Comparison of ENCODE assay signal across 8 mouse cellular contexts in the genomic region with DNA sequence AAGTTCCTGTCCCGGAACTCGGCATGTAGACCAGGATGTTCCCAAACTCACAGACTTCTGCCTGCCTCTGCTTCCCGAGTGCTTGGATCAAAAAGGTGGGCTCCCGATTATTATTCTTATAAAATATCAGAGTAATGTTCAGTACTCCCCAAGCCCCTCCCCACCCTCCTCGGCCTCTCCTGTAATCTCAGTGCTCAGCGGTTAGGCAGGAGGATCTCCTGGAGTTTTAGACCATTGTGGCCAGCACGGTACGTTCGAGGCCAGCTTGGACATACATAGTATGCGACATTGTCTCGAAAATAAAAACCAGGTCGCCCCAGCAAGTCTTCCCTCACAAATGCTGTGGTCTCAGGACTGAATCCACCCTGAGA. TPM values are rescaled to one million over a fixed set of nuclear protein-coding genes. Genes with fewer than 3 reads are reported as not detected.
DNase-seq lines count a peak whose midpoint lies in the region; ATAC-seq and TF ChIP-seq lines count a peak whose summit lies in the region.
"Not testable (repeated sequence)": the region's sequence is repeated elsewhere in the genome, so short reads cannot be mapped to it uniquely, and the experiment has no call there.
"Had no signal": no experiment of that assay in that cellular context is flagged by ENCODE, and none has a peak within 500 bp of the region (broad histone marks: within the 10 kb centered on the region; RNA-seq: fewer than 3 reads in every experiment).

No protein-coding gene starts in this region.

- H3K27ac ChIP-seq in forebrain, embryonic 11.5 days (ENCODE audit: low read depth, low read length); heart, embryonic 14.5 days (replicated peaks in 1 of 2; ENCODE audit: control insufficient read depth in 1 of 2, insufficient read depth in 1 of 2, low read depth in 2 of 2, low read length in 2 of 2); intestine, embryonic 15.5 days; limb, embryonic 14.5 days (replicated peaks; ENCODE audit: low read depth, low read length); lung, postnatal 0 days (ENCODE audit: low read length); neural tube, embryonic 12.5 days: not testable (repeated sequence)

- not testable (repeated sequence) for TF ChIP-seq CTCF in lung, postnatal 0 days (IDR thresholded peaks at IDR 0.05)

- peak overlapping the region; percentile 43 for H3K4me2 ChIP-seq in forebrain, embryonic 11.5 days (ENCODE audit: low read depth, low read length, severe bottlenecking)
- peak overlapping the region; percentile 59 for H3K4me2 ChIP-seq in heart, embryonic 14.5 days (ENCODE audit: low read length)
- H3K4me2 ChIP-seq in intestine, embryonic 15.5 days (replicated peaks) = peak overlapping the region; percentile 41
- H3K4me2 ChIP-seq in limb, embryonic 14.5 days (replicated peaks; ENCODE audit: low read depth, low read length, severe bottlenecking) = peak overlapping the region; percentile 44
- H3K4me2 ChIP-seq in lung, postnatal 0 days (replicated peaks; ENCODE audit: low read depth, low read length) = peak overlapping the region; percentile 37
- H3K4me2 ChIP-seq in neural tube, embryonic 12.5 days (replicated peaks) = peak overlapping the region; percentile 52

- DNase-seq in cerebellum, adult 9-10 months = peak; percentile 30
- not testable (repeated sequence) for DNase-seq in forebrain, embryonic 11.5 days (ENCODE audit: low spot score); limb, embryonic 14.5 days (ENCODE audit: low spot score); lung, postnatal 0 days (ENCODE audit: low spot score)

- H3K27me3 ChIP-seq in forebrain, embryonic 11.5 days (ENCODE audit: control insufficient read depth, insufficient read depth, low read length); heart, embryonic 14.5 days (ENCODE audit: control insufficient read depth, insufficient read depth, low read length); intestine, embryonic 15.5 days (replicated peaks); limb, embryonic 14.5 days (ENCODE audit: control insufficient read depth, insufficient read depth, low read length); lung, postnatal 0 days (replicated peaks; ENCODE audit: insufficient read depth, low read length); neural tube, embryonic 12.5 days (replicated peaks): not testable (repeated sequence)

- H3K4me1 ChIP-seq in forebrain, embryonic 11.5 days (replicated peaks; ENCODE audit: control insufficient read depth, insufficient read depth, low read length); heart, embryonic 14.5 days (ENCODE audit: control insufficient read depth in 2 of 2, insufficient read depth in 2 of 2, low read length in 2 of 2); intestine, embryonic 15.5 days (replicated peaks); limb, embryonic 14.5 days (ENCODE audit: control insufficient read depth, insufficient read depth, low read length); lung, postnatal 0 days (ENCODE audit: insufficient read depth, low read depth, low read length); neural tube, embryonic 12.5 days: not testable (repeated sequence)

- not testable (repeated sequence) for H3K36me3 ChIP-seq in forebrain, embryonic 11.5 days (ENCODE audit: control insufficient read depth, insufficient read depth, low read length); heart, embryonic 14.5 days (ENCODE audit: control insufficient read depth, insufficient read depth, low read length); intestine, embryonic 15.5 days; limb, embryonic 14.5 days (ENCODE audit: control insufficient read depth, insufficient read depth, low read length); lung, postnatal 0 days (ENCODE audit: insufficient read depth, low read length); neural tube, embryonic 12.5 days

- not testable (repeated sequence) for ATAC-seq in forebrain, embryonic 11.5 days (replicated peaks; ENCODE audit: low FRiP score); intestine, embryonic 15.5 days; neural tube, embryonic 12.5 days (ENCODE audit: low FRiP score, low read depth)
- peak; percentile 7; the same call in 1 of the 2 replicates for ATAC-seq in heart, embryonic 14.5 days (ENCODE audit: insufficient number of reproducible peaks, insufficient read depth, low FRiP score, low read depth)
- ATAC-seq in limb, embryonic 14.5 days (ENCODE audit: low FRiP score, low read depth) = 0 out of 2 replicates have a peak, but pooled peaks have one; percentile 9
- peak; percentile 12; the same call in 1 of the 2 replicates for ATAC-seq in lung, postnatal 0 days

- TF ChIP-seq POLR2A in limb, embryonic 14.5 days (IDR thresholded peaks at IDR 0.05; ENCODE audit: borderline replicate concordance, extremely low read depth, insufficient read depth, insufficient read length) = not testable (repeated sequence)

- peak overlapping the region; percentile 32; the same call in 1 of the 2 replicates for H3K9ac ChIP-seq in forebrain, embryonic 11.5 days (ENCODE audit: low read length)
- peak overlapping the region; percentile 66 for H3K9ac ChIP-seq in heart, embryonic 14.5 days (ENCODE audit: low read length)
- 0 out of 2 replicates have a peak overlapping the region, but pooled peaks have one; percentile 20 for H3K9ac ChIP-seq in intestine, embryonic 15.5 days
- H3K9ac ChIP-seq in limb, embryonic 14.5 days (ENCODE audit: low read depth, low read length, severe bottlenecking); lung, postnatal 0 days (replicated peaks; ENCODE audit: low read depth); neural tube, embryonic 12.5 days: not testable (repeated sequence)

- whole genome bisulfite sequencing in forebrain, embryonic 11.5 days = 31% methylated on average over 5 of the region's 12 CpGs
- WGBS in heart, embryonic 14.5 days = 37% methylated on average over 5 of the region's 12 CpGs
- WGBS in intestine, embryonic 15.5 days = 21% methylated on average over 6 of the region's 12 CpGs
- 27% methylated on average over 5 of the region's 12 CpGs for whole genome bisulfite sequencing in limb, embryonic 14.5 days
- WGBS in lung, postnatal 0 days = 26% methylated on average over 4 of the region's 12 CpGs
- WGBS in neural tube, embryonic 12.5 days = 36% methylated on average over 6 of the region's 12 CpGs

- peak overlapping the region; percentile 26 for H3K4me3 ChIP-seq in forebrain, embryonic 11.5 days (ENCODE audit: low read depth, low read length)
- H3K4me3 ChIP-seq in heart, embryonic 14.5 days (ENCODE audit: control insufficient read depth in 1 of 2, insufficient read depth in 1 of 2, low read depth in 1 of 2, low read length in 2 of 2) = peak overlapping the region; percentile 35 to 39
- peak overlapping the region; percentile 30 for H3K4me3 ChIP-seq in intestine, embryonic 15.5 days (replicated peaks)
- peak overlapping the region; percentile 35 for H3K4me3 ChIP-seq in limb, embryonic 14.5 days (replicated peaks; ENCODE audit: low read length)
- H3K4me3 ChIP-seq in lung, postnatal 0 days (ENCODE audit: low read depth, low read length) = peak overlapping the region; percentile 21; the same call in 1 of the 2 replicates
- 0 out of 2 replicates have a peak overlapping the region, but pooled peaks have one; percentile 16 for H3K4me3 ChIP-seq in neural tube, embryonic 12.5 days

- not testable (repeated sequence) for H3K9me3 ChIP-seq in forebrain, embryonic 11.5 days (ENCODE audit: control insufficient read depth, low read length); heart, embryonic 14.5 days (ENCODE audit: control insufficient read depth, low read length); intestine, embryonic 15.5 days; limb, embryonic 14.5 days (ENCODE audit: control insufficient read depth, low read length); lung, postnatal 0 days (ENCODE audit: low read length); neural tube, embryonic 12.5 days

- not testable (repeated sequence) for TF ChIP-seq EP300 in lung, postnatal 0 days (IDR thresholded peaks at IDR 0.05)

RNA-seq across cellular contexts. Expression of a gene that starts 0.4 kb away (rescaled TPM):
- 14.2 and 17.2 TPM in 2 replicates for polyA plus RNA-seq in forebrain, embryonic 11.5 days (2014; fragmentation: Nextera tagmentation; extraction: Ambion mirVana)
- polyA plus RNA-seq in heart, embryonic 14.5 days (2014; fragmentation: Nextera tagmentation; extraction: Ambion mirVana) = 18.5 and 24.0 TPM in 2 replicates
- polyA plus RNA-seq in intestine, embryonic 15.5 days (2015; fragmentation: Nextera tagmentation; extraction: Ambion mirVana) = 25.0 and 27.5 TPM in 2 replicates
- polyA plus RNA-seq in limb, embryonic 14.5 days (2012; rRNA removed) = 48.6 and 56.5 TPM in 2 replicates
- 20.4 and 25.3 TPM in 2 replicates for polyA plus RNA-seq in limb, embryonic 14.5 days (2014; fragmentation: Nextera tagmentation; extraction: Ambion mirVana)
- polyA plus RNA-seq in lung, postnatal 0 days (2015; fragmentation: Nextera tagmentation; extraction: Ambion mirVana) = 202 and 222 TPM in 2 replicates
- polyA plus RNA-seq in neural tube, embryonic 12.5 days (2016; fragmentation: Nextera tagmentation; extraction: Ambion mirVana) = 26.2 and 27.8 TPM in 2 replicates

RNA-seq across cellular contexts. Expression of a gene that starts 8.3 kb away (rescaled TPM):
- polyA plus RNA-seq in forebrain, embryonic 11.5 days (2014; fragmentation: Nextera tagmentation; extraction: Ambion mirVana) = 0.55 TPM in 1 of 2 replicates, not detected in the other
- polyA plus RNA-seq in heart, embryonic 14.5 days (2014; fragmentation: Nextera tagmentation; extraction: Ambion mirVana) = not detected in 2 replicates
- not detected in 2 replicates for polyA plus RNA-seq in intestine, embryonic 15.5 days (2015; fragmentation: Nextera tagmentation; extraction: Ambion mirVana)
- polyA plus RNA-seq in limb, embryonic 14.5 days (2012; rRNA removed) = 0.50 and 0.85 TPM in 2 replicates
- polyA plus RNA-seq in limb, embryonic 14.5 days (2014; fragmentation: Nextera tagmentation; extraction: Ambion mirVana) = 0.43 and 0.48 TPM in 2 replicates
- 0.64 and 2.7 TPM in 2 replicates for polyA plus RNA-seq in lung, postnatal 0 days (2015; fragmentation: Nextera tagmentation; extraction: Ambion mirVana)
- polyA plus RNA-seq in neural tube, embryonic 12.5 days (2016; fragmentation: Nextera tagmentation; extraction: Ambion mirVana) = not detected in 2 replicates
- polyA plus RNA-seq: Patski had no signal

RNA-seq across cellular contexts. Expression of a gene that starts 14.5 kb away (rescaled TPM):
- 88.7 and 94.0 TPM in 2 replicates for polyA plus RNA-seq in forebrain, embryonic 11.5 days (2014; fragmentation: Nextera tagmentation; extraction: Ambion mirVana)
- polyA plus RNA-seq in heart, embryonic 14.5 days (2014; fragmentation: Nextera tagmentation; extraction: Ambion mirVana) = 36.3 and 40.8 TPM in 2 replicates
- 60.3 and 61.4 TPM in 2 replicates for polyA plus RNA-seq in intestine, embryonic 15.5 days (2015; fragmentation: Nextera tagmentation; extraction: Ambion mirVana)
- 83.7 and 91.1 TPM in 2 replicates for polyA plus RNA-seq in limb, embryonic 14.5 days (2012; rRNA removed)
- 89.4 and 92.0 TPM in 2 replicates for polyA plus RNA-seq in limb, embryonic 14.5 days (2014; fragmentation: Nextera tagmentation; extraction: Ambion mirVana)
- polyA plus RNA-seq in lung, postnatal 0 days (2015; fragmentation: Nextera tagmentation; extraction: Ambion mirVana) = 18.3 and 18.8 TPM in 2 replicates
- 89.2 and 93.6 TPM in 2 replicates for polyA plus RNA-seq in neural tube, embryonic 12.5 days (2016; fragmentation: Nextera tagmentation; extraction: Ambion mirVana)

RNA-seq across cellular contexts. Expression of a gene that starts 16.8 kb away (rescaled TPM):
- polyA plus RNA-seq in forebrain, embryonic 11.5 days (2014; fragmentation: Nextera tagmentation; extraction: Ambion mirVana) = 44.6 and 47.0 TPM in 2 replicates
- 33.5 TPM in 2 replicates for polyA plus RNA-seq in heart, embryonic 14.5 days (2014; fragmentation: Nextera tagmentation; extraction: Ambion mirVana)
- 27.6 and 31.8 TPM in 2 replicates for polyA plus RNA-seq in intestine, embryonic 15.5 days (2015; fragmentation: Nextera tagmentation; extraction: Ambion mirVana)
- 20.5 and 28.9 TPM in 2 replicates for polyA plus RNA-seq in limb, embryonic 14.5 days (2012; rRNA removed)
- 37.8 and 43.9 TPM in 2 replicates for polyA plus RNA-seq in limb, embryonic 14.5 days (2014; fragmentation: Nextera tagmentation; extraction: Ambion mirVana)
- polyA plus RNA-seq in lung, postnatal 0 days (2015; fragmentation: Nextera tagmentation; extraction: Ambion mirVana) = 25.9 and 26.1 TPM in 2 replicates
- polyA plus RNA-seq in neural tube, embryonic 12.5 days (2016; fragmentation: Nextera tagmentation; extraction: Ambion mirVana) = 44.1 and 46.6 TPM in 2 replicates

RNA-seq across cellular contexts. Expression of a gene that starts 32.7 kb away (rescaled TPM):
- polyA plus RNA-seq in forebrain, embryonic 11.5 days (2014; fragmentation: Nextera tagmentation; extraction: Ambion mirVana) = 0.47 TPM in 1 of 2 replicates, not detected in the other
- 0.54 and 0.74 TPM in 2 replicates for polyA plus RNA-seq in heart, embryonic 14.5 days (2014; fragmentation: Nextera tagmentation; extraction: Ambion mirVana)
- 0.57 and 0.71 TPM in 2 replicates for polyA plus RNA-seq in intestine, embryonic 15.5 days (2015; fragmentation: Nextera tagmentation; extraction: Ambion mirVana)
- 0.38 and 0.55 TPM in 2 replicates for polyA plus RNA-seq in limb, embryonic 14.5 days (2012; rRNA removed)
- 0.73 and 0.87 TPM in 2 replicates for polyA plus RNA-seq in limb, embryonic 14.5 days (2014; fragmentation: Nextera tagmentation; extraction: Ambion mirVana)
- 3.5 and 3.7 TPM in 2 replicates for polyA plus RNA-seq in lung, postnatal 0 days (2015; fragmentation: Nextera tagmentation; extraction: Ambion mirVana)
- polyA plus RNA-seq in neural tube, embryonic 12.5 days (2016; fragmentation: Nextera tagmentation; extraction: Ambion mirVana) = 0.09 TPM in 1 of 2 replicates, not detected in the other
